Mouse (Mus musculus) kidney, adult 2 months (tissue): ENCODE data around the gene Ncoa6. TPM values are rescaled to one million over a fixed set of nuclear protein-coding genes. Genes with fewer than 3 reads are reported as not detected.

Source experiments
- DNase-seq: peaks from one replicate; pipeline ENCODE4 v3.0.0; 2021
- H3K27ac ChIP-seq: fragments of 200-500 bp; 2 replicates; pipeline ENCODE4 v1.5.1; 2012; ENCODE audit warnings: low read depth, low read length, control low read depth, inconsistent platforms; ENCODE audit not compliant: insufficient read depth
- H3K27me3 ChIP-seq: fragments of 200-500 bp; replicated peaks from 2 replicates; pipeline ENCODE4 v1.6.1; 2012; ENCODE audit warnings: mild to moderate bottlenecking, moderate library complexity, low read length, inconsistent platforms; ENCODE audit not compliant: control insufficient read depth, insufficient read depth
- H3K36me3 ChIP-seq: fragments of 200-500 bp; 2 replicates; pipeline ENCODE4 v1.6.1; 2012; ENCODE audit warnings: mild to moderate bottlenecking, moderate library complexity, low read length, inconsistent platforms; ENCODE audit not compliant: control insufficient read depth, insufficient read depth
- H3K4me1 ChIP-seq: fragments of 200-500 bp; 2 replicates; pipeline ENCODE4 v1.6.1; 2011; ENCODE audit warnings: low read length; ENCODE audit not compliant: control insufficient read depth, insufficient read depth
- H3K4me3 ChIP-seq: fragments of 200-500 bp; 2 replicates; pipeline ENCODE4 v1.5.1; 2011; ENCODE audit warnings: mild to moderate bottlenecking, low read depth, low read length, control low read depth; ENCODE audit not compliant: insufficient read depth
- CTCF ChIP-seq: fragments of 200-500 bp; conservative IDR thresholded peaks from 2 replicates; pipeline ENCODE4 v1.5.1; 2011; ENCODE audit warnings: low read depth, mild to moderate bottlenecking, control low read depth, low read length, moderate library complexity, mixed read lengths; ENCODE audit not compliant: insufficient read depth, insufficient read length
- POLR2A ChIP-seq: fragments of 200-500 bp; IDR thresholded peaks from one replicate; pipeline ENCODE4 v1.6.1; 2011; ENCODE audit warnings: low read depth, low read length, control low read depth
- WGBS: fragments of 180-500 bp; shearing (Covaris S2); methylation state at CpG from one replicate; pipeline ENCODE4 v1.1.7; 2018; 5-methylcytosine and 5-hydroxymethylcytosine counted together
- polyA plus RNA-seq: library from polyadenylated mRNA; depleted of rRNA; stranded (reverse); fragments of >200 nt; gene quantifications from 2 replicates; pipeline ENCODE4 v1.2.3, GENCODE M21; 2012

Ncoa6 gene
- polyA plus RNA-seq, 1 experiment = 25.4 TPM

DNA sequence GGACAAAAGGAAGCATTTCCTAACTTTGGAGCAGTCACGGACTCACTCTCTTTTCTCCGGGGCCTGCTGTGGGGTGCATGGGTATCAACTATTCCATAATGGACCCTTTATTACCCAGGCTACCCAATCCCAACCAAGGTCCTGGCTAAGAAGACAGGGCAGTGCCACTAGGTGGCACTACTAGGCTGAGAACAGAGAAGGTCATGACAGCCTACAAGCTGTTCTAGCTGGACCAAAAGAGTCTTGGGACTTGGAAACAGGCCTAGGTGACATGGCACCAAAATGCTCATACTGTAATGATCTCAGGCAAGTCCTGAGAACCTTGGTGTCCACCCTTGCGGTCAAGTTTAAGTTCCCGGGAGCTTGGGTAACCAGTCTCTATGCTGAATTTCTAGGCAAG lies 38.8 kb upstream of the Ncoa6 start:
- DNase-seq = peak; percentile 77
- no peaks in the 10 kb centered on the region for H3K27me3 ChIP-seq
- H3K36me3 ChIP-seq = no peaks in the 10 kb centered on the region
- no peak overlapping the region for H3K27ac ChIP-seq
- no peak overlapping the region for H3K4me3 ChIP-seq
- no peaks in the 10 kb centered on the region for H3K4me1 ChIP-seq
- WGBS = 57% methylated on average over 4 of the region's 4 CpGs
- TF ChIP-seq CTCF = peak; percentile 90
- TF ChIP-seq POLR2A = no peak

DNA sequence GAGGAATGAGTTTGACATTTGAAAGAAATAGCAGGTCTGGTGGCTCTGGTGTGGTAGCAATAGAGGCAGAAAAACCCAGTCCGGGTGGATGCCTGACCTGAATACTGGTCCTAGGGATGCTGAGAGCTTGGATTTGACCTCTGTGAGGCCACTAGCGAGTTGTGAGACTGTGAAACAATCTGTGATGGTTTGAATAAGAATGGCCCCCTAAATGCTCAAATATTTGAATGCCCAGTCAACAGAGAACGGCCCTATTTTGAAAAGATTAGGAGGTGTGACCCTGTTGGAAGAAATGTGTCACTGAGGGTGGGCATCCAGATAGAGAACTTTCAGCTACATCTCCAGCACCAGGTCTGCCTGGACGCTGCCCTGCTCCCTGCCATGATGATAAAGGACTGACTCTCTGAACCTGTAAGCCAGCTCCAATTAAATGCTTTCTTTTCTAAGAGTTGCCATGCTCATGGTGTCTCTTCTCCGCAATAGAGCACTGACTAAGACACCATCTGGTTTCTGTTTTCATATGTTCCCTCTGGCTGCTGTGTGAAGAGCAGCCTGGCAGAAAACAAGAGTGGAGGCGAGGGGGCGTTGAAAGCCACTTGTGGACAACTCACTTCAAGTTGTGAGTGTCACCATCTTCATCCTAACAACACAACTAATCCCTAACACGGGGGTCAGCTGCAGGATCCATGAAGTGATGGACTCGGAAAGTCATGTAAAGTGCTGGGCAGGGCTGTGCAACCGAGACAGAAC lies 34.2 kb upstream of the Ncoa6 start:
- H3K27me3 ChIP-seq = no peaks in the 10 kb centered on the region
- no peaks in the 10 kb centered on the region for H3K4me1 ChIP-seq
- no peak overlapping the region for H3K4me3 ChIP-seq
- TF ChIP-seq CTCF (no peak), POLR2A (no peak)
- 86% methylated on average over 10 of the region's 10 CpGs for WGBS
- DNase-seq = no peak
- no peak overlapping the region for H3K27ac ChIP-seq
- no peaks in the 10 kb centered on the region for H3K36me3 ChIP-seq

DNA sequence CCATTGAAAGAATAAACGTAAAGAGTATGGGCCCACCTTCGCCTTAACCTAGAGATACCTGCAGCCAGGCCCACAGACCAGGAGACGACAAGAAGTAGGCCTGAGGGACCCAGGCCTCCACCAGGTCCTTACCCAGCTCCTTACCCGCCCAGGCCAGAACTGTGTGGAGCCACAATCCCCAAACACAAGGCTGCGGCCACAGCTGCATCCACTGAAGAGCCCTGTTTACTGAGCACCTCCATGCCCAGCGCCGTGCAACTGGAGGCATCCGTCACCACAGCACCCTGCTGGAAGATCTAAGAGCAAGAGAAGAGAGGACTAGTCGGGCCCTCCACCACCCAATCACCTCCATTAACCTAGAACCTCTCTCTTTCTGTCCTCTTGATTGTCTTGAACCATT lies 32.1 kb upstream of the Ncoa6 start:
- Histone ChIP-seq H3K4me3 (no peak overlapping the region), H3K4me1 (no peaks in the 10 kb centered on the region), H3K27ac (no peak overlapping the region), H3K36me3 (no peaks in the 10 kb centered on the region), H3K27me3 (no peaks in the 10 kb centered on the region)
- no peak for TF ChIP-seq POLR2A
- no peak for TF ChIP-seq CTCF
- WGBS = 94% methylated on average over 9 of the region's 9 CpGs
- DNase-seq = no peak

DNA sequence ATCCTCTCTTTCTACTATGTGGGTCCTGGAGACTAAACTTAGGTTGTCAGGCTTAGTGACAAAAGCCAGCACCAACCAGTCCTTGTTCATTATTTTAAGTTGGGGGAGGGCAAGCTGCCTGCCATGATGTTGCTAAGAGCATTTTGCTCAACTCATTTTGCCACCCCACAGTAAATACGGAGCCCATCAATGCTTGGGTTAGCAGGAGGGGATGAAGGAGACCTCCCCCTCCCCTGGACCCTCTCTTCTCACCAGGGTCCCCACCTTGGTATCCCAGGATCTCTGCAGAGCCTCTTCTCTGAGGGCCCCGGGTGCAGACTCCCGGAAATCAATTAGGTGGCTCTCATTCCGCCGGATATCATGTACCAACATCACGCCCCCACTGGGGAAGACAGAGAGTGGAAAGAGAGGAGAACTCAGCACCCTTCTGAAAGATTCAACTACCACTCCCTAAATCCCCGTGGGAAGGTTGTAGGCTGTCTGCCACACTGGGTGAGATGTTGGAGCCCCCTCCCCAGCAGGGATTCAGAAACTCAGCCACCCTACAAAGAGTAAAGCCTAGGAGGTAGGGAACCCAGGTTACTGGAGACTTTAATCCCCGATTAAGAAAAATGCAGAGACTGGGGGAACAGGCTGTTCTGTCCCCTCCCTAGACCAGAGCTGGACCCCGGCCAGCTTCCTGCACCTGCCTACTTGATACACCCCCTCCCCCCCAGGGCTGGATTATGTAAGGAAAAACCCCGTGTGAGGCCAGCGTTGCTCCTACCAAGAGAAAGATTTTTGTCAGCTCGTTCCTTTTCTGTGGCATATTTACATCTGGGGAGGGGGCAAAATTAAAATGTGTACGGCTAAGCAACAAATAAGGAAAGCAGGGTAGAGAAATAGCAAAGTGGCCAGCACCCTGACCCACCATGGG lies 31.0 kb upstream of the Ncoa6 start:
- no peak overlapping the region for H3K27ac ChIP-seq
- no peaks in the 10 kb centered on the region for H3K27me3 ChIP-seq
- no peak overlapping the region for H3K4me3 ChIP-seq
- DNase-seq = peak; percentile 26
- no peaks in the 10 kb centered on the region for H3K36me3 ChIP-seq
- no peaks in the 10 kb centered on the region for H3K4me1 ChIP-seq
- WGBS = 45% methylated on average over 13 of the region's 13 CpGs
- TF ChIP-seq POLR2A (no peak), CTCF (no peak)

DNA sequence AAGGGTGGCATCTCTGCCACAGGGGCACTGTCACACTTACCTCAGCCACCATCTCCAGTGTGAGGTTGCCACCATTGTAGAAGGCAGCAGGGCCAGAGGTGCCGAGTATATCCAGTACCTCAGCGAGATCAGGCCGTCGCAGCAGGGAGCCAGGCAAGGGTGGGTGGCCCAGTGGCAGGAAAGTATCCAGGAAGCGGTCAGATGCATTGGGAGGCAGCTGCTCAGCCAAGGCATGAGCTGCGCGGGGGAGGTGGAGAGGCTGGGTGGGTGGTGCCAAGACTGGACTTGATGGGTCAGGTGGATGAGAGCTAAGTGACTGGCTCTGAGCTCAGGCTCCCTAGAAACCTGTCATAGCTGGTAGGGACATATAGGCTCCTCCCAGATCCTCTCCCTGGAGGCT lies 28.9 kb upstream of the Ncoa6 start:
- no peak for DNase-seq
- H3K27me3 ChIP-seq = no peaks in the 10 kb centered on the region
- 62% methylated on average over 7 of the region's 7 CpGs for WGBS
- no peaks in the 10 kb centered on the region for H3K4me1 ChIP-seq
- H3K4me3 ChIP-seq = no peak overlapping the region
- no peak overlapping the region for H3K27ac ChIP-seq
- H3K36me3 ChIP-seq = no peaks in the 10 kb centered on the region
- TF ChIP-seq POLR2A (no peak), CTCF (no peak)

DNA sequence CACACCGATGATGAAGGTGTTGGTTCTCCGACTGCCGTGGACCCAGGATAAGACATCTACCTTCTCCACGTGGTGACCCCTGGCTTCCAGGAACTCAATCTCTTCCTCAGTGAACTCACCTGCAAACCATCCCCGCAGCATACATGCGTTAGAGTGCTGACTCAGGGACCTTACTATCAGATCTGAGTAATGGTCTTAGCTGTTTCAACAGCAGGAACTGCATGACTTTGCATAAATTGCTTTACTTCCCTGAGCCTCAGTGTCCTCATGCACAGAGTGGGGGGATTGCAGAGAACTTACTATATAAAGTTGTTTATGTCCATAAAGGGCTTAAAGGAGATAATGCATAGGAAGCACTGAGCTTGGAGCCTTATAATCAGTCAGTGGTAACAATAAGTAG lies 17.3 kb upstream of the Ncoa6 start:
- H3K36me3 ChIP-seq = no peaks in the 10 kb centered on the region
- TF ChIP-seq POLR2A = no peak
- no peak for TF ChIP-seq CTCF
- no peak for DNase-seq
- no peaks in the 10 kb centered on the region for H3K4me1 ChIP-seq
- H3K4me3 ChIP-seq = no peak overlapping the region
- 92% methylated on average over 6 of the region's 6 CpGs for WGBS
- no peaks in the 10 kb centered on the region for H3K27me3 ChIP-seq
- no peak overlapping the region for H3K27ac ChIP-seq

DNA sequence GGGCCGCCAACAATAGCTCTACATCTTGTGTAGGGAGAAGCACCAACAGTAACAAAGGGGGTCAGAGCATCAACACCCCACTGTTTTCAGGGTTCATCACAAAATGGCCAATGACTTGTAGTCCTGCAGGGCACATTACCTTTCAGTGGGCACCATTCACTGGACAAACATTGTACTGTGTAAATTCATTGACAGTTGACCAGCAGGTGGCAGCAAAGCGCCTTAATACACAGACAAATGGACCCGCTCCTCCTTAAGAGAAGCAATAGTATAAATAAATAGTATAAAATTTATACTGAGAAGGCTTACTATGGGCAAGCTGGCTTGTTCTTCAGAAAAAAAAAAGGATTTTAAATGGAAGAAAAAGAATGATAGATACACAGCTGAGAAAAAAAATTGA lies 8.3 kb upstream of the Ncoa6 start:
- 49% methylated on average over 3 of the region's 3 CpGs for WGBS
- DNase-seq = peak; percentile 79
- H3K4me3 ChIP-seq = no peak overlapping the region

More for the DNA sequence above, 8.3 kb upstream of the Ncoa6 start:
- Histone ChIP-seq H3K4me1 (no peaks in the 10 kb centered on the region), H3K36me3 (no peaks in the 10 kb centered on the region), H3K27ac (no peak overlapping the region), H3K27me3 (no peaks in the 10 kb centered on the region)
- no peak for TF ChIP-seq POLR2A
- peak; percentile 57 for TF ChIP-seq CTCF
